Mouse (Mus musculus) right cerebral cortex, adult 2 months (tissue): Measurements from ENCODE around the gene Pcdh15.

Experiments used
- DNase-seq, 2 experiments: peaks; one replicate each; pipeline ENCODE4 v3.0.0; 2021 to 2022; ENCODE audit warnings: low spot score in 2 of 2

The Pcdh15 gene

DNA sequence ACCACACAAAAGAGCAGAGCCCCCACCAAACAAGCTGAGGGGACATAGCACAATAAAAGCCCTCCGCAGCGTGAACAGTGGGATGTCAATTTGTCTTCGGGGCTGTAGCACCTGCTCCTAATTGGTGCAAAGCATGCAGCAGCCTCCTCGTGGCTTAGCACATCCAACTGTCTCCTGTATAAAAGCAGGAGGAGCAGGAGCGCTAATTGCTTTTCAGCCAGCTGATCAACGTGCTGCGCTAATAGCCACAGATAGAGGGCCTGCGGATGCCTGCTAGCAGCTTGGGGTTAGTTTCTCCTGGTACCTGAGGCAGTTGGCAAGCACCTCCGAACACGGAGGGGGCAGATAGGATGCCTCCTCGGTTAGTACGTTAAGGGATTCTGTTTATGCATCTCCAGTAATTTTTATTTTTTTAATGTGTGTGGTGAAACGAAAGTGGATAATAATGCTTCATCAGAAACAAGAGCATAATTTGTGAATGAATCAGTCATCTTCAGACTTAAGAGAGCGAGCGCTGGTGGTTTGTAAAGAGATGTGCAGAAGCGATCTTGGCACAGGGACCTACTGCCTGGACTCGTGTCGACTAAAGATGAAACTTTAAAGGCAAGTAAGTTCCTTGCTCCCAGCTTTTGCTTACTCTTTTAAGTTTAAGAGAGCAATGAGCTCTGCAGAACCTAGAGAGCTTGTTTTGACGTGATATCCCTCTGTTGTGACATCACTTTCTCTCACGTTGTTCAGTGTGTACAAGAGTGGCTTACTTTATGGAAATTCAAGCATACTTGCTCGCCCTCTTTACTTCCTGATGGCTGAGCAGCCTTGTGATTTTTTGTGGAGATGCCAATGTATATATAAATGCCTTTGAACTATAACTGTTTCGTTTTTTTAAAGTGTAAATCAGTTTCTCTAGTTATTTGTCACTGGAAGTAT is 722.8 kb downstream of the Pcdh15 start:
- DNase-seq, result peak; percentile 45 to 52

DNA sequence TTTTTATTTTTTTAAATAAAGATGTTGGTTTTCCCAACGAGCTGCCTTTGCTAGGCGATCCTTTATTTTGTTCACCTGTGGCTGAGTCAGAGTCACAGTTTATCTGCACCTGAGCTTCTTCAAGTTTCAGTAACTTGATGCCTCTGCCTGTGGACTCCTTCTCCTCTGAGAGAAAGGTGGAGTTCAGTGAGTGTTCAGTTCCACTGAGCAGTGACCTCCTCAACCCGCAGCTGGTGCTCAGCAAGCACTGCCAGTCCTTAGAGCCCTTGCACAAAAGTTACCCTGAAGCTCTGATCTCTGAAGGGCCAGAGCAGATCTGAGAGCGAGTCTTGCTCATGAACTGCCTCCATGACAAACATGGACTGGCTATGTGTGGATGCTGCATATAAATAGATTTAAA is 724.1 kb downstream of the Pcdh15 start:
- no peak for DNase-seq

DNA sequence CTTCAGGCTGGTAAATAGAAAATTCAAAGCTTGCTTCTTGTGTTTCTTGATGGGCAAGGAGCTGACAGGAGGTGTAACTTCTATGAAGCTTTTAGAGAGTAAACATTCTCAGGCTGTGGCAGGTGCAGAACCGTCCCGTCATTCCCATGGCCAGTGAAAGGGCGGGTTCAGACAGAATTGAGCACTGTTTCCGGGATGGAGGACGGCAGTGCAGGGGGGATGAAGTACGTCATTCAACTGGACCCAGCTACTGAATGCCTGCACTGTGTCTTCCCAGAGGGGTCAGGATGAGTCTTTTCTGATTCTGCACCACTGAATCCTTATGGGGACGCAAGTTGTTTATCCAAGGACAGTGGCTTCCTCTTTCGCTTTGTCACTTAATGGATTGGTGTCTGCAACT is 727.2 kb downstream of the Pcdh15 start:
- DNase-seq, result no peak

DNA sequence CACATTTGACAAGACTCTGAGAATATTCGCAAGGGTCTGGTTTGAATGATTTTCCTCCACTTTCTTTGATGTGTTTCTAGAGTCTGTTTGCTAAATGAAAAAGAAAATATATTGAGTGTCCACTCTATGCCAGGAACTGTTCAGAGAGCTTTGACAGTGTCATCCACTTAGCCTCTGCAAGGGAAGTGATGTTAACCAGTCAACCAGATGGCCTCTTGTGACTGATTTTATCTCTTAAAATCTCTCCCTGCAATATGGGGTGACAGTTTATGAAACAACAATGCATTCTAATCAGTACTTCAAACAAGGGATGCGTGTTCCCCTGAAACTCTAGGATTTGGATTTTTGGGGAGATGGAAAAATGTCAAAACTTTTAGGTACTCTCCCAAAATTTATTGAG is 729.6 kb downstream of the Pcdh15 start:
- no peak for DNase-seq

DNA sequence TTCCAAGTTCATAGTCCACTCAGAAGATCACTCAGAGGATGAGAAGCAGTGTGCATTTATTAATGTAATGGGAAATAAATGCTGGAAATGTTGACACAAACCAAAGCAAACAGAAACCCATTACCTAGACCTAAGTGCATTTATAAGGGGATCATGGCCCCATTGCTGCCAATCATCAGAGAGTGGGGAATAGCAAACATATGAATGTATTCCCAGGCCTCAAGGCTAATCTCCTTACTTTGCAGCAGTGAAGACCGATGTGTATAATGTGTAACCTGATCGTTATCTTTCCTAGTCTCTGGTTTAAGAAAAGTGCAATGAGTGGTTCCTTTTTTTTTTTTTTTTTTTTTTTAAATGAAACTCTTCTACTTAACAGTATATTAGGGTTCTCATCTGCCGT is 745.9 kb downstream of the Pcdh15 start:
- no peak for DNase-seq

DNA sequence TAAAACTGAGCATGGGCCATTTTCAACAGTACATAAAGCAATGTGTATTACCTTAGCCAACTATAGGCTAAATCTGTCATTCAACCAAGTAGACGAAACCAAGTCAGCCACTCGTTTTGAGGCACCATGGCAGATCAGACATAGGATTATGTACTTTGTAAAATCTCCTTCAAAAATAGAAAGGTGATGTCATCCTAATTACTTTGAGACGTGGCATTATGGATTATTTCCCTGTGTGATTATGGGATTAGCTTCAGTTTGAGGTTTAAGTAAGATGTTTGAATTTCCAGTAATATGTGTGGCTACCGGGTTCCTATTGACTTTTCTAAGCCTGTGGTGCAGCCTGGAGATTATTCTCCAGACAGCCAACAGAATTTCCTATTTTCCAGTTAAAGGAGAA is 763.0 kb downstream of the Pcdh15 start:
- no peak for DNase-seq

DNA sequence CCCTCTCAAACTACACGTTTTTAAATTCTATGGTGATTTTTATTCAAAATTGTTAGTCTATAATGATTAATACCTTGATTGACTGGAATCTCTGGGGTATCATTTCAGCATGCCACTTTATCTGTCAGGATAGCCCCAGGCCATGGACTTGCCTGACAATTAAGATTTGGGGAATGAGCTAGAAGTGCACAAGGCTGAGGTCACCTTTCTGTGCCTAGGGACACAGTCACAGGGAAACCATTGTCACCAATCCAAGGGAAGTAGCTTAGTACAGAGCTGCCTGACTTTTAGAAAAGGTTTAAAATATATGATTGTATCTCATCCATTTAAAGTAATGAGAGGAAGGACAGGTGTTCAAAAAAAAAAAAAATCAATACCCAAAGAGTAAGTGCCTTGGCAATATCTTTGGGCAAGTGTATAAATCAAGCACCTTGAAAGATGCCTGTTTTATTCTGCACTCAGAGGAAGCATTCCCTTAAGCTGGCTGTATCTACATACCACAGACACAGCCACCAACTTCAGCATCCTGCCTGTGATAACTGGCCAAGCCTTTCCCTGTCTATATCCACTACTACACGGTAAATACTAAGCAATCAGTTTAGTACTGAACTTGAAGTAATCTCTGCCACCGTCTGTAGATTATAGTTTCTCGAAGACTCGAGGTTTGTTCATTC is 779.0 kb downstream of the Pcdh15 start:
- no peak for DNase-seq

DNA sequence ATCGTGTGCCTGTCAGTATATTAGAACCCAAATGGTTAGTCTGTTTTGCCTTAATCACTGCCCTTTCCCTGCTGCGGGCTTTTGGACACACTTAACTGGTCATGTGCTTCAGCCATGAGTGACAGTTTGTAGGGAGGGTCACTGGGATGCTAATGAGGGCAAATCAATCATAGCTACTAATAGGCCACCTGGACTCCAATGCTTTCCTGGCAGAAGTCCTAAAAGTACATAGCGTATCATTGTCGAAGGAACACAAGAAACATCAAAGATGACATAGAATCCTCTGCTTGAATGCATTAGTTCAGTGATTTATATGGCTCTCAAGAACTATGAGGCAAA is 779.6 kb downstream of the Pcdh15 start:
- no peak for DNase-seq

DNA sequence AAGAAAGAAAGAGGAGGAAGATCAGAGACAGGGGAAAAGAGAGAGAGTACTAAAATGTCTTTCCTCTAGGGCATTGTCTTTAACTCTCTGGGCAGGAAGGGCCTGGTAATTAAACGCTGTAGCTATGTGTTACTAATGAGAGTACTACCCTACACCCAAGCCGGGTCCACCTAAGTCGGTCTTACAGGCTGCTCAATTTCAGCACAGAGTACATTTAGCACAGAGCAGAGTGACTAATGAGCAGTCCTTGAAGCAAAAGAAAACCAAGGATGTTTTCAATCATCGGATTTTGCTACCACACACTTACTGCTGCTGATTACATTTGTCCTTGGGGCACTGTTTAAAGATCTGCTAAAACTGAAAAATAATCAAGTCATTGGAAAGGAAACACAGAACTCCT is 788.6 kb downstream of the Pcdh15 start:
- no peak for DNase-seq

DNA sequence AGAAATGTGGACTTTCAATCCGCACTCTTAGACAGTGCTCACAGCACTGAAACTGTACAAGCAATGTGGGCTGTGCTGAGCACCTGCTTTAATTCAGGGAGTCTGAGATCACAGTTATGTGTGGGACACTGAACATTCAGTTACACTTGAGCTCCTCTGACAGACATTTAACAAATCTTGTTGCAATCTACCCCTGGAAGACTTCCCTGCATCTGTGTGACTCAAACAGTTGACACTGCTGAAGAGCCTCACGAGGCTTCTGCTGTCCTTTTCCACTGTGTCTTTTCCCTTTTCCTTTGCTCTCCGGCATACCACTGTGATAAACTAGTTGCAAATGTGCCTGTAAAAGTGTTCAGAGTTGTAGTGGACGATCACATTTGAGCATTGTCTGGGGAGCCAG is 793.1 kb downstream of the Pcdh15 start:
- DNase-seq, result no peak

DNA sequence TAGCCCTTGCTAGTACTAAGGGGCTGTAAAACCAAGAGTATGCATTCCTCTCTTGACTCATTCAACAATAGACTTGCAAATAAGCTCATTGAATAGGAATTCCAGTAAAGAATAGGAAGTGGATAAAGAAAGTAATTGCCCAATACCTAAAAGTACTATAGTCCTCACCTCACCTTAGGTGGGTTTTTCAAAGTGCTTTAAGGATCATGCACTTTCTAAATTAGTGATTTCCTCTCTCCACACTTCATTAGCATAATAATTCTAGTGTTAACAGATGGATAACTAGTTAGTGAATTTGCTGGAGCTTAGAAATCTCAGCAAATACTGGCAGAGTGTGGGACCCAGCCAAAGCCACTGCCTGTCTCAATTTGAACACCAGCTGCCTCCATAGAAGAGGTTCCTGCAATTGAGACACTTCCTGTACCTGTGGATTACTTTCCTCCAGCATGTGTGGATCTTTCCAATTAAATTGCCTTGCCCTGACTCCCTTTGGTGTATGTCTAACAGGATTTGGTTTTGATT is 797.0 kb downstream of the Pcdh15 start:
- DNase-seq, result no peak

DNA sequence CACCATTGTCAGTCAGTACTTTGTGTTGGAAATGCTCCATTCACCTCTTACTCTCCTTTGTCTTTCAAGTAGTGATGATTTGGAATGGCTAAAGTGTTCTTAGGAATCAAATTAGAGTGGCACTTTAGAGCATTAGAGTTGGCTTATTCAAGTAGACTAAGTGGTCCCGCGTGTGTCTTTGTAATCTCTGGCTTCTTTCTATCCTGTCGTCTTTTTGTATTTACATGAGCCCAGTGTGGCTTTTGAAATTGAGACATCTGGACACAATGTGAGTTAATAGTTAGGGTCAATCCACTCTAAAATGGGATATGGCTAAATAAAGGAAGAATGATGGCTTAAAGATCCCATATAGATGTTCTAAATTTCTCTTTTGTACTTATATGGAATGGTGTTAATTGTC is 800.0 kb downstream of the Pcdh15 start:
- no peak for DNase-seq

DNA sequence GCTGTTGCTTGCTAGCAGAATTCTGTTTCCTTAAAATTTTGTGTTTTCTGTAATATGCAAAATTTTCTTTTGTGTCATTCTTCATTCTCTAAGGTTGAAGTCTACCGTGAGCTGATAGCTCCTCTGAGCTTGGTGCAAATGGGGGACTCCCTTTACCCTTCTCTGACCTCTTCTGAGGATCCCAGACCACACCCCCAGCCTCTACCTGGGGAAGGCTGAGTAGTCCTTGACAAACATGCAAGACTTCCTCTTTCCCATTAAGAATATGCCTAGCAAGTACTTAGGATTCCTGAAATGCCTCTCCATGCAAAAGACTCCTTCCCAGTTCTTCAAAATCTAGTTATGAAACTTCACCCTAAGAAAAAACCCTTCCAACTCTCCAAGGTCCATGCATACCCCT is 808.5 kb downstream of the Pcdh15 start:
- DNase-seq, result no peak

DNA sequence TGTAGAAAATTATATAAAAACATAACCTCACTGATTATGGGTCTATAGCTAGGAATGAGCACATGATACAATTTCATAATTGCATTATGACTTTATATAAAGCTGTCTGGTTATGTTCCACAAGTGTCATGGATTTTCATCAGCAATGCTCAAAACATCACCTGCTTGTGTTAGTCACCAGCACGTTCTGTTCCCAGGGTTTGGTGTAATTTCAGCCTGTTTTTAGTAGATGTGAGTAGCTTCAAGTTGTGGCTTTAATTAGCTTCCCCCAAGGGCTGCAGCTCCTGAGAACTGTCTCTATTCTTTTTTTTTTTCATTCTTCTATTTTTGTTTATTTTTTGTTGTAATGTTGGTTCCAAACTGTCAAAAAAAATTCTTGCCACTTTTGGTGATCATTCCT is 809.4 kb downstream of the Pcdh15 start:
- DNase-seq, result peak; percentile 17 to 23

DNA sequence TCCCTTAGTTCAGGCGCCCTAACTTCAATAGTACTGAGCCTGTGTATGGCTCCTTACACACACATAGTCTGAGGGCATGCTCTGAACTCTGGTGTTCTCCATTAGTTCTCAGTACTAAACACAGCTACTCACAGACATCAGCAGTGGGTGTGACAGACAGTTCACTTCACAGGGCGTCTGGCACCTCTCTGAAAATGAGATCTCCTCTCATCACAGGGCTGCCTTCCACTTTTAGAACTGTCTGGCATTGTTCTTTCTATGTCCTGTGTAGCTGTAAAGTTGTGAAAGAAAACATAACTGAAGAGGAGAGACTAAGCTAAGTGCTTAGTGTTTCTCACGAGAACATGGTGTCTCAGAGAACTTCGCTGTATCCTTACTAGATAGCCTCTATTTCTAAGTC is 816.0 kb downstream of the Pcdh15 start:
- no peak for DNase-seq

DNA sequence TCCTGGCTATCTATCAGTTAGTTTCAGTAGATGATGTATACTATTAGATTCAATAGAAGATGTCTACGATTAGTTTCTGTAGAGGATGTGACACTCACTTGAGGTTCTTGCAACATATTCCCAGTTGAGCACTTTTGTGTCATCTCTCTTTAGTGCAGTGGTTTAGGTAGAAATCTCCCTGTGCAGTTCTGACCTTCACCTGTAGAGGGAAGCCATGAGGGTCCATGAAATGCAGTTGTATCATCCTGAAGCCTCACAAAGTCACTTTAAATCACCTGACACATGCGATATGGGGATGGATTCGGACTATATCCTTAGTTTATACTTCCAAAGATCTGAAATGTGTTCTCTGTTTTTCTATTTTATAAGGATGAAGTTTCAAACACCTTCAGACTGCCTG is 822.4 kb downstream of the Pcdh15 start:
- DNase-seq, result peak; percentile 27 to 28

DNA sequence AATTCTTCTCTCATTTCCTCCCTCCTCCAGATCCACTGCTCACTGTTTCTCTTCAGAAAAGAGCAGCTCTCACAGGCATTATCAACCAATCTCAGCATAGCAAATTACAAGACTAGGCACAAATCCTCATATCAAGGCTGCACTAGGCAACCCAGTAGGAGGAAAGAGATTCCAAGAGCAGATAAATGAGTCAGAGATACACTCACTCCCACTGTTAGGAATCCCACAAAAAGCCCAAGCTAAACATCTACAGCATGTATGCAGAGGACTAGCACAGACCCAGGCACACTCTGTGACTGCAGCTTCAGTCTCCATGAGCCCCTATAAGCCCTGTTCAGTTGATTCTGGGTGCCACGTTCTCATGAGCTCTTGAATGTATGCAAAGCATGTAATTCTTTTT is 829.5 kb downstream of the Pcdh15 start:
- peak; percentile 10 to 11 for DNase-seq

DNA sequence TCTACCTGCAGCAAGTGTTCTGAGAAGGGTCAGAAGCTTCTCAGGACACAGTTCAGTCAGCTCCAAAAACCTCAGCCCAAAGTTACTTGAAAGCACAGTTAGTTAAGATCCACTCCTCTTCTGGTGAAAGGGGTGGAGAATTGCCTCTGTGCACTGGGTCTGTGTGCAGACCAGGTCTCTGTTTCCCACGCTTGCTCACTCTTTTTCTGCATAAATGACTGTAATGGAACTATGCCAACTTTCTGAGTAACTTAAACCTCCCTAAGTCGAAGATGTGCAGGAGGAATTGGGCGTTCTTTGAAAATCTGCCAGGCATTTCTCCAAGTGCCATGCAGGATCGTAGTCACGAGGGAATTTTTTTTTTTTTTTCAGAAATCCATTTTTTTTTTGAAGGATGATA is 830.6 kb downstream of the Pcdh15 start:
- peak; percentile 12 to 15 for DNase-seq

DNA sequence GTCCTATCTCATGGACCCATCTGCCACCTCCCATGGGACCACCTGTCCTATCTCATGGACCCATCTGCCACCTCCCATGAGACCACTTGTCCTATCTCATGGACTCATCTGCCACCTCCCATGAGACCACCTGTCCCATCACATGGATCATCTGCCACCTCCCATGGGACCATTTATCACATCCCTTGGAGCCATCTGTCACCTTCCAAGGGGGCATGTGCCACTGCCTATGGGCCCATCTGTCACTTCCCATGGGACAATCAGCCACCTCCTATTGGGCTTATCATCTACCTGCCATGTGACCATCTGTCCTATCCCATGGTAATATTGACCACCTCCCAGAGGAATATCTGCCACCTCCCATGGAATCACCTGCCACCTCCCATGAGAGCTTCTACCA is 832.0 kb downstream of the Pcdh15 start:
- DNase-seq, result no peak

DNA sequence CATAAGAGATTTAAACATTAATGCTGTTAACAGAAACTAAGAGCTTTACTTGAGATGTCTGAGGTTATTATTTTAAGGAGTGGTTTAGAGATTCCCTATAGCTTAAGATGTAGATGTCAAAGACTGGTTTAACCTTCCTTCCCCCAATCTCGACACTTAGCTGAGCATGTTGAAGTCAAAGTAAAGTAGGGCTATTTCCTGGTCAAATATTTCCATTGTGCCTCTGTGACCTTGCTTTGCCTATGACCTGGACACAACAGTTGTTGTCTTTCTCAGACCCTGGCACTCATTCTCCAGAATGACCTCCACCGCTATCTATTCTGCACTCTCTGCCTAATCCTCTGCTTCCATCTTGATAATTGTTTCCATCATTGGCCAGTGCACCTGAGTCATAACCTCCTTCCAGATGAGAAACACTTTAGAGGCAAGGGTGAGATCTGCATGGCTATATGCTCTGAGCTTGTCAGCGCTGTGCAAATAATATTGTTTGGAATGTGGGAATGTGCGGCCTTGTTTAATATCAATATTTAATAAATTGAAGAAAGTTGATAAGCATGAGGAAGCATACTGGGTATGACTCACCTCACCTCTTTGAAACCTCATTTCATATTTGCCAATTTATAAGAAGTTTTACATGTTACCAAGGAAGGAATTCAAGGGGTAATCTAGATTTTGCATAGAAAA is 833.0 kb downstream of the Pcdh15 start:
- no peak for DNase-seq

DNA sequence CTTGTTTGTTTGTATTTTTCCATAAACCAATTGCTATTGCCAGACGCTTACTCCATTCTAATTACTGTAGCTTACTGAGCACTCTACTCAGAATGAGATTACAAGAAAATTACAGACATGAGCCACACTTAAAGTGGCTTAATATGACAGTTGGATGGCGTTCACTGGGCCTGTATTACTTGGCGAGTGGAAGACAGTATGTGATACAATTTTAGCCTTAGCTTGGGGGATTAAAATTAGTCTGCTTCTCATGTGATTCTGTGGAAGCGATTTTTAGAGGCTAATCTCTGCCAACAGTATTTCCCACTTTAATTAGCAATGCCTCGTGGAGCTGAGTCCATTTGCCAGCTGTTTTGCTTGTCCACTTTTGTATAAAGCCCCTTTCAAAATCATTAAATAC is 837.0 kb downstream of the Pcdh15 start:
- DNase-seq, result no peak

DNA sequence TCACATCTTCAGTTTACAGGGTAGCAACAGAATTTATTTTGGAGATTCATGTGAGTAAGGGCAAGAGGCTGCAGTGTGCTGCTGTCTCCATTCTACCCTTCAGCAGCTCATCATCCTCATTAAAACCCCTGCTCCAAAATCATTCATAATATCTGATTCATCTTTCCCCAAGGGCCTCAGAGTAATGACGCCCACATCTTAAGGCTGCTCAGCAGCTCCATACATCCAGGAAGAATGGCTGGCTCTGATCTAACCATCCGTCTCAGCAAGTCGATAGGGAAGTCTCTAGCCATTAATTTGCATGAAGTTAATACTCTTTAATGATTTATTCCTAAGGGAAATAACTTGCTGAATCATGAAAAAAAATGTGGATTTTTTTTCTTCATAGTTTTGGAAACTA is 839.8 kb downstream of the Pcdh15 start:
- no peak for DNase-seq

DNA sequence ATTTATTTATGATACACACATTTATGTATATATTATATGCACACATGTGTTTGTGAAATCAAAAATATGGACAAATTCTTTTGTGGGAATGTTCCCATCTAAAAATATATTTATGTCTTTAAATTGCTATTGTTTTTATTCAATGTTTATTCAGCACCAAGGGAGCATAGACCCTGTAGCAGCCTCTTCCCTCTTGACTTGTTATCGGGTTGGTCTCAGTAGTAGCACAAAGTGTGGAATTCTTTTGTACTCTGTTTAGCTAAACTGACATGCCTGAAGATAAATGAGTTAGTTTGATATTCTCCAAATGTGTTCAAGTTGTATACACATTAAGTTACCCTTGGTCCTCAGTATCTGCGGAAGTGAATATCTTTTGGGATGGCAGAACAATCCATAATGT is 848.7 kb downstream of the Pcdh15 start:
- DNase-seq, result no peak
